Mouse (Mus musculus) E14TG2a.4 (cell line): ENCODE data around the gene Nfe2l1.

Experiments
- H3K27me3 ChIP-seq: 2 replicates; pipeline ENCODE4 v1.6.1; 2014; ENCODE audit warnings: low read length, control low read depth; ENCODE audit not compliant: insufficient read depth
- H3K36me3 ChIP-seq: 2 replicates; pipeline ENCODE4 v1.6.1; 2014; ENCODE audit warnings: low read length, control low read depth; ENCODE audit not compliant: insufficient read depth
- H3K4me1 ChIP-seq: replicated peaks from 2 replicates; pipeline ENCODE4 v1.6.1; 2014; ENCODE audit warnings: low read depth, low read length, control low read depth
- H3K4me3 ChIP-seq: replicated peaks from 2 replicates; pipeline ENCODE4 v1.5.1; 2014; ENCODE audit warnings: mild to moderate bottlenecking, low read length
- H3K9me3 ChIP-seq: 2 replicates; pipeline ENCODE4 v1.6.1; 2014; ENCODE audit warnings: low read length, control low read depth
- CTCF ChIP-seq: conservative IDR thresholded peaks from 2 replicates; pipeline ENCODE4 v1.5.1; 2014; ENCODE audit warnings: low read length
- NANOG ChIP-seq: IDR thresholded peaks from 2 replicates; pipeline ENCODE4 v1.6.1; 2014; ENCODE audit warnings: borderline replicate concordance, low read length, mixed read lengths
- POU5F1 ChIP-seq: IDR thresholded peaks from 2 replicates; pipeline ENCODE4 v1.6.1; 2014; ENCODE audit warnings: low read length, borderline replicate concordance

The Nfe2l1 gene

GRCm38 (mm10) chr11:96838341-96838740 lies 8.6 kb upstream of the Nfe2l1 start:
- Histone ChIP-seq H3K27me3 (no peaks in the 10 kb centered on the region), H3K4me3 (no peak overlapping the region), H3K4me1 (peaks cover 72% of the 10 kb centered on the region), H3K36me3 (no peaks in the 10 kb centered on the region), H3K9me3 (no peaks in the 10 kb centered on the region)
- TF ChIP-seq NANOG: no peak
- TF ChIP-seq CTCF: no peak
- TF ChIP-seq POU5F1: no peak

GRCm38 (mm10) chr11:96837298-96837697 lies 7.5 kb upstream of the Nfe2l1 start:
- Histone ChIP-seq H3K9me3 (no peaks in the 10 kb centered on the region), H3K36me3 (no peaks in the 10 kb centered on the region), H3K27me3 (no peaks in the 10 kb centered on the region)

GRCm38 (mm10) chr11:96834127-96834526 lies 4.4 kb upstream of the Nfe2l1 start:
- peaks cover 66% of the 10 kb centered on the region for H3K4me1 ChIP-seq
- no peak for TF ChIP-seq NANOG
- no peak for TF ChIP-seq POU5F1
- no peak for TF ChIP-seq CTCF
- no peaks in the 10 kb centered on the region for H3K27me3 ChIP-seq
- H3K9me3 ChIP-seq: no peaks in the 10 kb centered on the region
- no peak overlapping the region for H3K4me3 ChIP-seq
- H3K36me3 ChIP-seq: no peaks in the 10 kb centered on the region

More at GRCm38 (mm10) chr11:96837298-96837697, 7.5 kb upstream of the Nfe2l1 start:
- H3K4me1 ChIP-seq: peaks cover 80% of the 10 kb centered on the region
- no peak for TF ChIP-seq NANOG
- TF ChIP-seq CTCF: 0 out of 2 replicates have a peak, but pooled peaks have one; percentile 12
- no peak overlapping the region for H3K4me3 ChIP-seq

GRCm38 (mm10) chr11:96832973-96833372 lies 3.2 kb upstream of the Nfe2l1 start:
- no peaks in the 10 kb centered on the region for H3K27me3 ChIP-seq
- TF ChIP-seq POU5F1: no peak
- H3K4me3 ChIP-seq: no peak overlapping the region
- H3K36me3 ChIP-seq: peaks cover 3% of the 10 kb centered on the region
- no peaks in the 10 kb centered on the region for H3K9me3 ChIP-seq
- peaks cover 67% of the 10 kb centered on the region for H3K4me1 ChIP-seq

- H3K4me3 ChIP-seq: no peak overlapping the region
- no peak for TF ChIP-seq CTCF
- no peak for TF ChIP-seq POU5F1
- no peak for TF ChIP-seq NANOG
- peaks cover 8% of the 10 kb centered on the region for H3K36me3 ChIP-seq
- peaks cover 67% of the 10 kb centered on the region for H3K4me1 ChIP-seq
- no peaks in the 10 kb centered on the region for H3K27me3 ChIP-seq
- H3K9me3 ChIP-seq: no peaks in the 10 kb centered on the region
These were observed 2.8 kb upstream of the Nfe2l1 start for GRCm38 (mm10) chr11:96832541-96832940.

GRCm38 (mm10) chr11:96831516-96831915 lies 1.7 kb upstream of the Nfe2l1 start:
- Histone ChIP-seq H3K36me3 (peaks cover 17% of the 10 kb centered on the region), H3K4me3 (peak overlapping the region; percentile 95)

GRCm38 (mm10) chr11:96830539-96831216 lies 910 bp upstream of the Nfe2l1 start:
- Histone ChIP-seq H3K36me3 (peaks cover 26% of the 10 kb centered on the region), H3K9me3 (no peaks in the 10 kb centered on the region), H3K27me3 (no peaks in the 10 kb centered on the region), H3K4me3 (peak overlapping the region; percentile 95), H3K4me1 (peaks cover 70% of the 10 kb centered on the region)
- TF ChIP-seq NANOG (no peak), POU5F1 (no peak), CTCF (no peak)

More at GRCm38 (mm10) chr11:96831516-96831915, 1.7 kb upstream of the Nfe2l1 start:
- H3K9me3 ChIP-seq: no peaks in the 10 kb centered on the region
- no peak for TF ChIP-seq POU5F1
- TF ChIP-seq CTCF: no peak
- no peak for TF ChIP-seq NANOG
- H3K4me1 ChIP-seq: peaks cover 67% of the 10 kb centered on the region
- no peaks in the 10 kb centered on the region for H3K27me3 ChIP-seq

- TF ChIP-seq NANOG: no peak
- no peak for TF ChIP-seq POU5F1
- no peak for TF ChIP-seq CTCF
- no peaks in the 10 kb centered on the region for H3K27me3 ChIP-seq
These were observed 360 bp downstream of the Nfe2l1 start for GRCm38 (mm10) chr11:96829403-96829812.

GRCm38 (mm10) chr11:96828881-96829280 lies 887 bp downstream of the Nfe2l1 start:
- peak overlapping the region; percentile 95 for H3K4me3 ChIP-seq
- TF ChIP-seq POU5F1: no peak
- no peak for TF ChIP-seq NANOG
- no peak for TF ChIP-seq CTCF
- peaks cover 72% of the 10 kb centered on the region for H3K4me1 ChIP-seq
- peaks cover 37% of the 10 kb centered on the region for H3K36me3 ChIP-seq
- no peaks in the 10 kb centered on the region for H3K27me3 ChIP-seq
- H3K9me3 ChIP-seq: no peaks in the 10 kb centered on the region

More at GRCm38 (mm10) chr11:96829403-96829812, 360 bp downstream of the Nfe2l1 start:
- Histone ChIP-seq H3K9me3 (no peaks in the 10 kb centered on the region), H3K4me3 (peak overlapping the region; percentile 95), H3K4me1 (peaks cover 74% of the 10 kb centered on the region), H3K36me3 (peaks cover 37% of the 10 kb centered on the region)
